Mouse (Mus musculus) embryo, embryonic 11 days (tissue): Measurements from ENCODE around the gene Rab28.
"Not testable (repeated sequence)": the region's sequence is repeated elsewhere in the genome, so short reads cannot be mapped to it uniquely, and the experiment has no call there.

Experiments
- DNase-seq: peaks from one replicate; pipeline ENCODE4 v3.0.0-alpha.2; 2015

The Rab28 gene

DNA sequence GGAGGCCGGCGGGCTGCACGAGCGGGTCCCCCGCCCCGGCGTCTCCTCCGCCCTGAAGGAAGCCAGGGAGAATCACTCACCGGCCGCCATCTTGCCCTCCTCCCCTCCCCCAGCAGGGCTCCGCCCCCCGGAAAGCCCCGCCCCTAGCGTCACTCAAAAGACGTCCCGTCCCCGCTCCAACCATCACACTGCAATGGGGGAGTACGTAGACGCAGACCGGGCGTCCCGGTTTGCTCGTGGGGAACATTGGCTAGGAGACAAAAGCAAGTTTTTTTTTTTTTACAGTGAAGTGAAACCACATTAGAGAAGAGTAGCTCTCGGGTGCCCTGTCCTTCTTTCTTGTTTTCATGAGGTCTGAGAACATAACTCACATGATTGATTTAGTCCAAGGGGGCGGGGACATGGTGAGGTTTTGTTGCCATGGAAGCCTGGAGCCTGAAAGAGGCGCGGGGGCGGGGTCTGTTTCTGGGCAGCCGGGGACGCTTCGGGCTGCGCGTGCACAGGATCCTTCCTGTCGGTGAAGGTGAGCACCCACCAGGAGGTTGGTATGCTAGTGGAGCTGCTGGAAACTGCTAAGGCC lies at the start of gene Rab28:
TSS of gene Rab28 (minus strand) at position 107 of the 580 bp plus-strand sequence.
- peak; percentile 99 for DNase-seq

DNA sequence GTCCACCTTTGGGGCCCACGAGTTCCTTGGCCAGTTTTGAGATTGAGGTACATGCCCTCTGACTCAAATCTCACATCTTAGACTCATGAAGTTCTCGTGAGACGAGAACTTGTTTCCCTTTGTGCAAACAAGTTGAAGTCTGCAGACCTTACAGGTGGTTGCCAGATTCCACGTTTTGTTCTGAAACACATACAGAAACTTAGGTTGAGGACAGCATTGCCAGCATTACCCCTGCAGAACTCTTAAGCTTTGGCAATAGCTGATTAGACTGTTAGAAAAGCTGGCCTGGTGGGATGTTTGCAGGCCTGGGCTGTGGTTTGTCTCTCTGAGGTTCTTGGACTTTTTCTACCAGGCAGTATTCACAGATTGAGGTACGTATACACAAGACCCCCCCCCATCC lies 49.4 kb upstream of the Rab28 start:
- DNase-seq, result no peak

DNA sequence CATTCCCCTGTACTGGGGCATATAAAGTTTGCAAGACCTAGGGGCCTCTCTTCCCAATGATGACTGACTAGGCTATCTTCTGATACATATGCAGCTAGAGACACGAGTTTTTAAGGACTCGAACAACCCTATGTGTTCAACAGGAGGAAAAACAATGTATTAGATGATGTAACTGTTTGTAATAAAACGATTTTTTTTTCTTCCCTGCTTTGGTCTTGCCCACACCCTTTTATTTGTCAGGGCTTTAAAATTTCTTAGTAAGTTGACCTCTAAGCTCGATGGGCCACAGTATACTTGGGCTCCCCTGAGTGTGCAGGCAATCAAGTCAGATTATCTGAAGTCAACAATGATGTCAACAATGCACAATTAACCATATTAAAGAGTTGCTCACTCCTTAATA lies 48.4 kb upstream of the Rab28 start:
- DNase-seq, result peak; percentile 9

DNA sequence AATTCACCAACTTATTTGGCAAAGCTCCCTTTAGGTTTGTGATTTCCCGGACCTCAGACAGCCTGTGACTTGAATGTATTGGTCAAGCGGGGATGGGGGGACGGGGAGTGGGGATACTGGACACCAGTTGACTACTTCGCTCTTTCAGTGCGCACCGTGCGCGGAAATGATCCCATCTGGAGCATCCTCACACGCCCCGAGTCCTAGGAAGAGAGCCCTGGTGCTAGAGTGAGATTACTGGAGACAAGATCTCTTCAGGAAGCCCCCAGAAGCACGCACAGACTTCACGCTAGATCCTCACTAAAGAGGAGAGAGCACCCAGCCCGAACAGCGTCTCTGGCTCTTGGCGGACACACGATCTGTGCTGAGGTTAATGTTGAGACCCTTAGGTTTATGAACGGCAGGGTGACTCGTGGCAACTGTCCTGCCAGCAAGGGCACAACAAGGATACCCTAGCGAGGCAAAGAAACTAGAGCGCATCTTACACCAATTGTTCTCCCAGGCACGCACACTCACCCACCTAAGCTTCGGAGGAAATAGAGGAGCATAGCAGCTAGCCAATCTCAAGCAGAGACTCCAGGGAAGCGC lies 47.5 kb upstream of the Rab28 start:
- DNase-seq, result peak; percentile 30

DNA sequence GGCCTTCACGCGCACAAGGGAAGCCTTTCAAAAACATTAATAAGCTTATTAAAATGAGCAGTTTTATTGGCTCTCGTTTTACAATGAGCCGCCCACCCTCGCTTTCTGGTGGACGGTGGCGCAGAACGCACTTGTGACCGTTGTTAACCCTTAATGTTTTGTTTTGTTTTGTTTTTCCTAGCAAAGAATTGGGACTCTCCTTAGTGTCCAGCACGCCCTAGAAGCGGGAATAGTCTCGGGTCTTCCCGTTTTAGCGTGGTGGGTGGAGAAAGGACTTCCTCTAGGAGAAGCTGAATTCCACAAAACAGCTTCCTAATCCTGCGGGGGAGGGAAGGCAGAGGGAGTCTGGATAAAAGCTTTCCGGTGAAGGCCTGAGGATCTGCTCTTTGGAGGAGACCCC lies 46.9 kb upstream of the Rab28 start:
- DNase-seq, result no peak

DNA sequence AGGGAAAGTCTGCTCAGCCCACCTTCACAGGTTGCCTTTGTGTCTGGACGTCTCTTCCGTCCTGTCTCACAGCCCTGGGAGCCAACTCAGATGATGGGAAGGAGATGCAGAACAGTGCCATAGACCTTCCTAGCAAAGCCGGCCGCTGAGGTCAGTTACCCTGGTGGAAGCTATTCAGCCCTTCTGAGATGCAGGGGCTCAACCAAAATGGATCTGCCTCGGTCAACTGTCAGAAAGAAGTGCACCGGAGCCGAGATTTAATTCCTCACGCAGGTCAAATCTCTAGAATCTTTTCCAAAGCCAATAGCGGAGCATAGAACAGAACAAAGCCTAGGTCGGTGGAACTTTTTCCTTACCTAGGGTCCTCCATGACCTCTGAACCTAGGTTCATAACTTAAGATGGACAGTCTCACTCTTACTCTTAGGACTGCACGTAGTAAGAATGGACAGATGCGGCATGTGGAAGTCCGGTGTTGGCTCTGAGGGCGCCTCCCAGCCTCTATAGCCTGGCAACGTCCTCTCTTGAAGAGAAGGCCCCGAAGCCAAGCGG lies 46.3 kb upstream of the Rab28 start:
- peak; percentile 35 for DNase-seq

DNA sequence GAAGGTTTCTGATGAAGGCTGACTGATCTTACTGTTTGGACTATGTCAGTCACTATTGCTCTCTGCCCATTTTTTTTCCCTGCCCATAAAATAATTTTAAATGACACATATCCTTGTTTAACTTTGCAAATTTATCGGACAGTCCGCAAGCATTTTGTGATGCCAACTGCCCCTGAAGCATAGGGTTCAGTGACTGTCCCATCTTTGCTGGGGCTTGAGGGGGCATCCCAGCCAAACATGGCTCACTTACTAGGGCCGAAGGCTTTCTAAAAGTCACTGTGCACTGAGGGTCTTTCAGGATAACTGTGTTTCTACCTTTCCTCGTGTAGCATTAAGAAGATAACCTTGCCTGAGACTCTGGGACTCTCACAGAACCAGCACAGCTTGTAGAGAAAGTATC lies 44.8 kb upstream of the Rab28 start:
- DNase-seq, result peak; percentile 8

DNA sequence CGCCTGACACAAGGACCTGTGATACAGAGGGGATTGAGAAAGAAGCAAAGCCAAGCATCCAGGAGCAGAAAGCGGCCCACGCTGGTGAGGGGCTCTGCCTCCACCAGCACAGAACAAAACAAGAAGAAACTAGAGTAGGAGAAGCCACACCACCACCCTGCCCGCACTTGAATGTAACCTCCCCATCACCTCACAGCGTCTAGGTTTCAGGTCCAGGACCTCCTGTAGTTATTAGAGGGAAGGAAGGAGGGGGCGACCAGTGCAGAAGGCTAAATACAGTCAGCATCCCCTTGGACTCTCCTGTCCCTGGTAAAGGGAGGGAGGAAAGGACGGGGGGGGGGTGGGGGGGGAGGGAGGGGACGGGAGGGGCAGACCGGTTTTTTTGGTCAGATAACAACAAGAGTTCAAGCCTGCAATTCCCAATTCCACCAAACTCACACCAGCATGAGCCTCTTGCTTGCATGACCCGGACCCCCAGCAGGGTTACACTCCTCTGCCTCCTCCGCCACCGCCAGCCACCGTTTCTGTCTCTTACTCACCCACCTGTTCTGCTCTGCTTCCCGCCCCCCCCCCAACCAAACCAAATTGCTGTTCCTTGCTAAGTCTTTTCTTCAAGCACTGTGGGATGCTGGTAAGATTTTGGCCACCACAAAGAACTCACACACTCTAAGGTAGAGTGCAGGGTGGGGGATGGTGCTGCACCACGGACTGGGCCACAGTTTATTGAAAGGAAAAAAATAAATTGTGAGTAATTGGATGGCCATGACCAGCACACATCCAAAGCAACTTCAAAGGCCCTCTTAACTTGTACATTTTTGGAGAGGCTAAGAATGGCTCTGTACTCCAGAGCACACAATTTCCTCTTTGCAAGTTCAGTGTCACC lies 37.2 kb upstream of the Rab28 start:
- no peak for DNase-seq

DNA sequence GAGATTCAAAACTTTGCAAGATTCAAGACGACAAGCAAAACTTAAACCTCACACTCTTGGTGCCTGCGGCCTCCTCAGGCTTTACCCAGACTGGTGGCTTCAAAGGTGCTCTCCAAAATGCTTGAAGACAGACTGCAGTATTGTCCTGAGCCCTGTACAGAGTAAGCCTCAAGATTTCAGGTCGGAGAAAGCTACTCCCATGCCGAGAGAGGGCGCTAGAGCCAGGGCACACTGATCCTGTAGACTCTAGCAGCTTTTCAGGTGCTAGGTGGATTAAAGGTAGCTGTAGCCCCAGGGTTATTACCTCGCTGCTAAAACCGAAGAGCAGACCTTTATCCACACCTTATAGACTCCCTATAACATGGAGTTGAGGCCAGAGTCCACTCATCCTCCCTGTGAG lies 36.3 kb upstream of the Rab28 start:
- no peak for DNase-seq

DNA sequence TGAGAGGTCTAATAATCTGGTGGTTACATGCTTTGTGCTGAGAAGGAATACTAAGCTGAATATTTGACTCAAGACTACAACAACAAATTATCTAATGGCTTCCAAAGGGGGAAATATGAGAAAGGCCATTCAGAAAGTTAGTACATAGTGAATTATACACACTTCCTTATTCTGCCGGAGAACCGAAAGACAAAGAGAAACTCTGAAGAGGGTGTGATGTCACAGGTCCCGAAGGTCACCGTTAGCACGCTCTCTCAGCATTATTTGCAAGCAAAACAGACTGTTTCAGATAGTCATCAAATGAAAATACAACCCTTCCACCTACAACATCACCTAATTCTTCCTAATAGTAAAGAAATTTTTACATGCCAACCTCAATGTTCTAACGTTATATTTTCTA lies 30.9 kb upstream of the Rab28 start:
- DNase-seq, result no peak

DNA sequence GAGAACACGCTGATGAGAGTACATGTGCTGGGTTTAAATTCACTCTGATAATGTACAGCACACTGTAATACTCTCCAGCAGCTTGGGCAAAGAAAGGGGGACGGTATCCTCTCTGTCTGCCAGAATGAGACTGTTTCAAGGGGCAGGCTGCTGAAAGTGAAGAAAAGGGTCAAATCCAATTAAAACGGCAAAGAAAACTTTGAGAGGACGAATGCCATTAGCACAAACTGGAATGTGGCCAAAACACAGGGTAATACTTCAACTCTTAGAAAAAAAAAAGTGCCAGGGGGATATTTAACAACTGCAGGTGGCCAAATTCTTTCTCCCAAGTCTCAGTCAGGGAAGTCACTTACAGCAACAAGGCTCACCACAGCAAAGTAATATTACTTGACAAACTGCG lies 29.1 kb upstream of the Rab28 start:
- no peak for DNase-seq

DNA sequence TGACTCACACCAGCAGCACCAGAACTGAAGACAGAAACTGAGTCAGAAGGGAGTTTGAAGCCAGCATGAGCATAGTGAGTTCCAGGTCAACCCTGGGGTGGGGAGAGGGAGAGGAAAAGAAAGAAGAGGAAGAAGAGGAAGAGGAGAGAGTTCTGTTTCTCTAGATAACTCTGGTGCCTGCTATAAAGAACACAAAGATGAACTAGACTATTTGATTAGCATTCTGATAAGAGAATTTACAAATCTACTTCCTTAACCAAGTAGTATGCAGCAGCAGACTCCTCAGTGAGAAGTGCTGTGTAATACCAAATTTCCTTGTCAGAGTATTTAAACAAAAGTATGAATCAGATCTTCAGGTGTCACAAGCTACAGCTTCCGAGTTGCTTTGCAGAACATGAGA lies 19.1 kb upstream of the Rab28 start:
- no peak for DNase-seq

DNA sequence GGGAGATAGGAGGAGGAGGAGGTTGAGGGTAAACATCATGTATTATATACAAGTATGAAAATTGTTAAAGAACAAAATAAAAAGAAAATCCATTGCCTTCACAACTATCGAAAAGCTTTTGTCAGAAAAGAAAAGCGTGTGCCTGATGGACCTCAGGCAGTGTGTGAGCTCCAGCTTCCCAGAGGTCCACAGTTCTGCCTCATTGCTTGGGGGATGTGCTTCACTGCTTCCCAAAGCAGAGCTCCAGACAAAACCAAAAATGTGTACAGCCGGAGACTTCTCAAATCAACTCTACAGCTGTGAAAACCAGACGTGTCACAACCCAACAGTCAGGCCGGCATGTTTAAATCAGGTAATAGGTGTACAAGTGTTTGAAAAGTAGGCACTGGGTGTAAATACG lies 17.6 kb upstream of the Rab28 start:
- no peak for DNase-seq

DNA sequence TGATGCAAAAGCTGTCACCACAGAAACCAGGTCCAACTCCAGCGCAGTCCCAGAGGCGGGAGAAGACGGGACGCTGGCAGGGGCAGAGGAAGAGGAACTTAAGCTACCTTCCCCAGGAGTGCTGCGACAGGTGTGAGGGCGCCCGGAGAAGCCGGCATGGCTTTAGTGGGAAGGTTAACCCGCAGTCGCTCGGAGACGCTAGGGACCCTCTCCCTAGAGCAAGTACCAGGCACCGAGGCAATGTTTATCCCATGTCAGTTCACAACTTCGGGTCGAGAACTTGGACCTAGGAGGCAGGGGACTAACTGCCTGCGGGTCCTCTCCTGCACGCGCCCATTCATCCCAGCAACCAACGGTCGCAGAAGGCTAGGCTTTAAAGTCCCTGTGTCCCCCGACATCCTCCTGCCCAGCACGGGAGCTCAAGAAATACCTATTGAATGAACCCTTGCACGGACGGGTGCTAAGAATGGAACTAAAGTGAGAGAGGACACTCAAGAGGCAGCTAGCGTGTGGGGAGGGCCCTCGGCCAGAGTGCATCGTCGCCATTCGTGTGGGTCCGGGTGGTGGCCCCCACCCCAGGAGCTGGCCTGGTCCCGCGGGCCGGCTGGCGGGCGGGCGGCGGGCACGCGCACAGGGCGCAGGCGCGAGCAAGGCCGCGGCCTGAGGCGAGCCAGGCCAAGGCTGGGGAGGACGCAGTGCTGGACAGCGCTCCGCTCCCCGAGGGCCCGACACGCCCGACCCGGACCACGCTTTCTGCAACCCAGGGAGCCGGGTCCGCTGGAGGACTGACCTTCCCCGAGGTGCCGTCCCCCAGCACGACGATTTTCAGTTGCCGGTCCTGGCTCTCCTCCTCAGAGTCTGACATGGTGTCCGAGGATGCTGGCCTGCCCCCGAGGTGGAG lies 592 bp downstream of the Rab28 start:
- peak; percentile 73 for DNase-seq

DNA sequence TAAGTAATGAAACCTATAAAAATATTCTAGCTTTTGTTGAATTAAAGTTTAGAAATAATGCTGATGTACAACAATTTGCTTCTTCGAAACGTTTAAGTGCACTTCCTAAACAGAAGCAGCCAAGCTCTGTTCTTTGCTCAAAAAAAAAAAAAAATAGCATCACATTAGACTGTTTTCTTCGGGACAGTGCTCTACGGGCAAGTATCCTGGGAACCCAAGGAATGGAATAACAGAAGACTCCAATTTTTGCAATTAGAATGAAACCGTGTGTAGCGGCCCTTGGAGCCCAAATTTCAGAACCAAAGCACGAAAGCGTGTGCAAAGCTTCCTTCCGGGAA lies 1.2 kb downstream of the Rab28 start:
- no peak for DNase-seq

DNA sequence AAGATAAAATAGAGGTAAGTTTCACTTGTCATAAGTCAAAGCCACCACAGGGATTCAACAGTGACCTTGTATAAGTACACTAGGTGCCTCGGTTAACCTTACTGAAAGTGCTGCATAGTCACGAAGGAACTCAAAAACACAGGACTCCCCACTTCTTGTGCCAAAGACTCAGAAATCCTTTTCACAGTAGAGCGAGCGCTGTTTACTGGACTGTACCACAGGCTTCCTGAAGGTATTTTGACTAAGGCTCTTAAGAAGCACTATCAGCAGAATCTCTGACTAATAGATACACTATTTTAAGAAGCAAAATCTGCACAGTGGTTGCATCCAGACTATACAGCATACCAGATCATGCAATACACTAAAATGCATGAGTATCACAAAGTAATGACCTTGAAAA lies 6.9 kb downstream of the Rab28 start:
- DNase-seq, result not testable (repeated sequence)

DNA sequence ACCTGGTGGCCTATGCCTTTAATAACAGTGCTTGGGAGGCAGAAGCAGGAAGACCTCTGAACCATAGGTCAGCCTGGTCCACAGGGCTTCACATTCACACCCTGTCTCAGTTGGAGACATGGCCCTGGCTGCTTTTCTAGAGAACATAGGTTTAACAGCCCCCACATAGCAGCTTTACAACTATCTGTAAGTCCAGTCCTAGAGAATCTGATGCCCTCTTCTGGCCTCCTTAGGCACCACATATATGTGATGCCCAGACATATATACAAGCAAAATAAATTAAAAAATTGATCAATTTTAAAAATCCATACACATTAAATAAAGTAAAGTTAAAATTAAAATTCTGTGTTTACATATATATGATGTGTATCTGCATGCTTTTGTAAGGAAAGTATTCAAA lies 10.0 kb downstream of the Rab28 start:
- DNase-seq, result no peak

DNA sequence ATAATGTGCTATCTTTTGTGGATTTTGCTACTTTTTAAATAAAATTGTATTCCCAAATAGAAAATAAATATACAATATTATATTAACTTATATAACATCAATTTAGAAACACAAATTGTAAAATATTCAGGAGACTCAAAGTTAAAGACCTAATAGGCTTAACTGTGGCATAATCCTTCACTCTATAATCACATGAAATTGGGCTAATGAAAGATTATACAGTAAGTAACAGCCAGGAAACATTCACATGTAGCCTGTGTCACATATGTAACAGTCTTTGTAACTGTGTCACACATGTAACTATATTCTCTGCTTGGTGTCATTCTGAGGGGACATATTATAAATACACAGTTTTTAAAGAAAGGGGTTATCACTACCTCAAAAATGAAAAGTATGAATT lies 22.9 kb downstream of the Rab28 start:
- DNase-seq, result no peak

DNA sequence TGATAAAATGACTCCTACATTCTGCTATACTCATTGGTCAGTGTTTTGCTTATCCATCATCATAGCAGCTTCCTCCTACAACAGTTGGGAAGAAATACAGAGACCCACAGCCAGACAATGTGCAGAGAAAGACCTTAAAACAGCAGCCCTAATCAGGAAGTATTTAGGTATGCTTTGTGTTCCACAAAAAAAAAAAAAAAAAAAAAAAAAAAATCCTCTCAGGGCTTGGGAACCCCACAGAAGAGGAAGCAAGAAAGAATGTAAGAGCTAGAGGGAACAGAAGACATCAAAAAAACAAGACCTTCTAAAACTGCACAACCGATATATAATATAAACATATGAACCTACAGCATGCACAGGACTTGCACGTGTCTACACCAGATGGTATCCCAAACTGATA lies 24.0 kb downstream of the Rab28 start:
- DNase-seq, result no peak

DNA sequence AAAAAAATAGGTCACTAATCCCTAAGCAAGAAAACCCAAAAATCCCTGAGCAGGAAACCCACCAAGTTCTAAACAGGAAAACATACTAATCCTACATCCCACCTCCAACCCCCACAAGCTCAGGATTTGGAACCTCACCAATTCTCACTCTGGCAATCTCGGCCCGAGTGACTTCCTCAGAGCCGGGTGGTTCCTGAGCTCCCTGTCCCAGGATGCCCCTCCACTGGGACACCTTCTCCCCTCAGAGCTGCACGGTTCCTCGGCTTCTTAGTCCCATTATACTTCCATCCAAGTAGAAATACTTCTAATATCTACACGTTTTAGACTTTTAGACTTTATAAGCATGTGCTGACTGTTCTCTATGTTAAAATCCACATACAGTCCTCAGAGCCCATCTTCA lies 41.9 kb downstream of the Rab28 start:
- no peak for DNase-seq

DNA sequence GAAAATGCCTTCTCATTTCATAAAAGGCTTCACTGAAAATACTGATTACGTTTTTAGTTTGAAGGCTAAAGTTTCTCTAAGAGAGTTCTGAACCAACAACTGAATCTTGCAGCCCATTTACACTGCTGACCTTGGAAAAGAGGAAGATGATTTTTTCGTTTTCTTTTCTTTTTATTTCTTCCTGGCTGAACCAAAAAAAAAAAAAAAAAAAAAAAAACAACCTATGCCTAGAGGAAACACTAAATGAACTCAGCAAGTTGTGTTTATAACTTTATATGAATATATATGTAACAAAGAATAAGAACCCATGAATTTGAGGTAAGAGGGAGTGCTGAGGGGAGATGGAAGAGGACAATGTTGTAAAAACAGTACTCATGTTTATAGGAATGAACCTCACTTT lies 71.2 kb downstream of the Rab28 start:
- DNase-seq, result no peak

DNA sequence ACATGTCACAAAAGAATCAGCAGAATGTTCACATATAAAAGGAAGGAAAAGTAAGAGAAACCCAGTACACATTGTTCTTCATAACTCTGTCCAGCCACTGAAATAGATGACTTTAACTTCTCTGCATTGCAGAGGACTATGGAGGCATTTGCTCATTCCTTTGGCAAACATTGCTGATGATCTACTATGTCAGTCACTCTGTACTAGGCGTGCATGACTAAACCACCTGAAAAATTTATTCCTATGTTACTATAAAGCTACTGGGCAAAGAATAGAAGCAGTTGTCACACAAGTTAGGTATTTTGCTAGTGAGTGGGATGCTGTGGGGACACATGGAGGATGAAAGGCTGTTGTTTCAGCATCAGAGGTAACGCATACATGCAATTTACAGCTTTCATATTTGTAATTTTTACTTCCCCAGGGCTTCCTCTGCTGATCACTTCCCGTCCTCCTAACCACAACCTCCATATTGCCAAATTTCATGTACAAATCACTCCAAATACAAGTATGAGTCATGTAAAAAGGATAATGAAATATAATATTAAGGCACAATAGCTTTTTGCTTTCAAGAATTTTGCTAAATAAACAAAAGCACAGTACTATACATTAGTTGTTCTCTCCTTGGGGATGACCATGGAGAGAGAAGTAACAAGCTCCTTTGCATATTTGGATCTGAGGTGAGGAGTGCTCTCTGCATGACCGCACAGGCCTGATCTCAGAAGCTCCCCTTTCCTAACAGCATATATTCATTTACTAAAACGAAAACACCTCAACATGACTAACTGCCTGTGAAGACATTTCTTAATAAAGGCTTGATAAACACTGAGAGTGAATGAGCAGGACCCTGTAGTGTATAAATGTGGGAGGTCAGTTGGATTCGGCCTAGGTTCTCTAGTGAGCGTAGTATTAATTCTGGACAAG lies 80.5 kb downstream of the Rab28 start:
- no peak for DNase-seq
